Mouse (Mus musculus) CH12.LX (cell line): ENCODE results near the gene Rho. TPM values are rescaled to one million over a fixed set of nuclear protein-coding genes. Genes with fewer than 3 reads are reported as not detected.
A peak's percentile ranks its signal among the peaks of the same experiment; 100 is the strongest.

ENCODE experiments used
- DNase-seq: peaks from one replicate; pipeline ENCODE4 v3.0.0-alpha.2; 2013; ENCODE audit errors: extremely low read depth
- H3K27ac ChIP-seq: 2 replicates; pipeline ENCODE4 v1.5.1; 2012; ENCODE audit warnings: low read depth, mild to moderate bottlenecking, control low read depth, moderate library complexity; ENCODE audit not compliant: insufficient read depth
- H3K27me3 ChIP-seq: replicated peaks from 2 replicates; pipeline ENCODE3; 2012; ENCODE audit warnings: inconsistent platforms
- H3K36me3 ChIP-seq, 2 experiments: replicated peaks in 1 of 2; 2 replicates each; pipeline versions ENCODE3 to v1.6.1; 2012; ENCODE audit warnings: inconsistent platforms in 1 of 2, low read length in 1 of 2, mild to moderate bottlenecking in 1 of 2, mixed read lengths in 1 of 2, moderate library complexity in 1 of 2; ENCODE audit not compliant: control insufficient read depth in 1 of 2, insufficient read depth in 1 of 2
- H3K4me1 ChIP-seq, 2 experiments: 2 replicates each; pipeline ENCODE4 v1.6.1; 2012; ENCODE audit warnings: inconsistent platforms in 1 of 2, moderate library complexity in 1 of 2; ENCODE audit not compliant: insufficient read depth in 2 of 2, control insufficient read depth in 1 of 2
- H3K4me2 ChIP-seq: 2 replicates; pipeline ENCODE4 v1.6.1; 2012; ENCODE audit warnings: low read depth, mild to moderate bottlenecking, control low read depth; ENCODE audit not compliant: poor library complexity, insufficient read depth, severe bottlenecking
- H3K4me3 ChIP-seq, 3 experiments: fragments of 150-350 bp in 1 of 3; sonication (generic) in 1 of 3; replicated peaks in 1 of 3; 2 replicates each; pipeline versions ENCODE3 to v1.5.1; 2011 to 2012; ENCODE audit warnings: low read depth in 2 of 3, low read length in 2 of 3, mild to moderate bottlenecking in 2 of 3, moderate library complexity in 2 of 3, control low read depth in 1 of 3, improper control_type of control experiment in 1 of 3, inconsistent platforms in 1 of 3, mixed read lengths in 1 of 3; ENCODE audit not compliant: poor library complexity in 1 of 3
- H3K79me2 ChIP-seq: replicated peaks from 2 replicates; pipeline ENCODE4 v1.6.1; 2012; ENCODE audit warnings: mild to moderate bottlenecking, moderate library complexity; ENCODE audit not compliant: control insufficient read depth, poor library complexity, insufficient read depth, severe bottlenecking; ENCODE audit errors: extremely low read depth
- H3K9ac ChIP-seq: 2 replicates; pipeline ENCODE4 v1.6.1; 2012; ENCODE audit warnings: low read depth, mild to moderate bottlenecking, control low read depth, moderate library complexity; ENCODE audit not compliant: insufficient read depth
- H3K9me3 ChIP-seq: replicated peaks from 2 replicates; pipeline ENCODE3; 2012; ENCODE audit warnings: low read length, inconsistent platforms, mixed read lengths
- BHLHE40 ChIP-seq: IDR thresholded peaks from 2 replicates; pipeline ENCODE4 v1.6.1; 2011; ENCODE audit warnings: mild to moderate bottlenecking, low read depth, low read length, improper control_type of control experiment
- CHD1 ChIP-seq: IDR thresholded peaks from 2 replicates; pipeline ENCODE4 v1.6.1; 2012; ENCODE audit warnings: low read depth, low read length, improper control_type of control experiment, inconsistent platforms
- E2F4 ChIP-seq: IDR thresholded peaks from 2 replicates; pipeline ENCODE4 v1.6.1; 2011; ENCODE audit warnings: low read depth, low read length, improper control_type of control experiment; ENCODE audit not compliant: insufficient replicate concordance
- ELF1 ChIP-seq: IDR thresholded peaks from 2 replicates; pipeline ENCODE4 v1.6.1; 2014; ENCODE audit warnings: low read depth, mild to moderate bottlenecking, inconsistent platforms, low read length, improper control_type of control experiment
- ETS1 ChIP-seq: conservative IDR thresholded peaks from 2 replicates; pipeline ENCODE4 v1.6.1; 2012; ENCODE audit warnings: low read depth, mild to moderate bottlenecking, inconsistent platforms, low read length, improper control_type of control experiment, moderate library complexity
- GABPA ChIP-seq: IDR thresholded peaks from 2 replicates; pipeline ENCODE4 v1.6.1; 2012; ENCODE audit warnings: low read depth, low read length, improper control_type of control experiment, inconsistent platforms; ENCODE audit not compliant: insufficient replicate concordance
- IRF4 ChIP-seq: IDR thresholded peaks from 2 replicates; pipeline ENCODE4 v1.6.1; 2014; ENCODE audit warnings: low read depth, mild to moderate bottlenecking, inconsistent platforms, low read length, improper control_type of control experiment
- JUN ChIP-seq: IDR thresholded peaks from 2 replicates; pipeline ENCODE4 v1.6.1; 2011; ENCODE audit warnings: low read depth, mild to moderate bottlenecking, low read length, improper control_type of control experiment, moderate library complexity; ENCODE audit not compliant: insufficient read depth
- KAT2A ChIP-seq: IDR thresholded peaks from 2 replicates; pipeline ENCODE4 v1.6.1; 2012; ENCODE audit warnings: low read length, improper control_type of control experiment, inconsistent platforms; ENCODE audit not compliant: insufficient replicate concordance
- MAFK ChIP-seq: IDR thresholded peaks from 2 replicates; pipeline ENCODE4 v1.6.1; 2011; ENCODE audit warnings: low read length, improper control_type of control experiment; ENCODE audit not compliant: insufficient replicate concordance
- MAZ ChIP-seq: IDR thresholded peaks from 2 replicates; pipeline ENCODE4 v1.6.1; 2012; ENCODE audit warnings: low read depth, mild to moderate bottlenecking, inconsistent platforms, low read length, improper control_type of control experiment, moderate library complexity
- MEF2A ChIP-seq: IDR thresholded peaks from 2 replicates; pipeline ENCODE4 v1.6.1; 2014; ENCODE audit warnings: low read depth, mild to moderate bottlenecking, inconsistent platforms, low read length, improper control_type of control experiment, borderline replicate concordance
- MXI1 ChIP-seq: IDR thresholded peaks from 2 replicates; pipeline ENCODE4 v1.6.1; 2011; ENCODE audit warnings: mild to moderate bottlenecking, low read depth, low read length, improper control_type of control experiment
- MYC ChIP-seq: IDR thresholded peaks from 2 replicates; pipeline ENCODE4 v1.6.1; 2011; ENCODE audit warnings: low read depth, mild to moderate bottlenecking, improper control_type of control experiment, low read length
- POLR2A ChIP-seq: IDR thresholded peaks from 2 replicates; pipeline ENCODE4 v1.6.1; 2011; ENCODE audit warnings: low read depth, mild to moderate bottlenecking, improper control_type of control experiment, low read length
- SIN3A ChIP-seq: IDR thresholded peaks from 2 replicates; pipeline ENCODE4 v1.6.1; 2012; ENCODE audit warnings: low read length, improper control_type of control experiment, inconsistent platforms
- TCF12 ChIP-seq: IDR thresholded peaks from 2 replicates; pipeline ENCODE4 v1.6.1; 2014; ENCODE audit warnings: low read depth, mild to moderate bottlenecking, inconsistent platforms, low read length, improper control_type of control experiment
- UBTF ChIP-seq: IDR thresholded peaks from 2 replicates; pipeline ENCODE4 v1.6.1; 2012; ENCODE audit warnings: low read depth, mild to moderate bottlenecking, inconsistent platforms, low read length, improper control_type of control experiment, moderate library complexity
- ZKSCAN1 ChIP-seq: IDR thresholded peaks from 2 replicates; pipeline ENCODE4 v1.6.1; 2012; ENCODE audit warnings: low read depth, inconsistent platforms, low read length, improper control_type of control experiment, borderline replicate concordance
- ZNF384 ChIP-seq: IDR thresholded peaks from 2 replicates; pipeline ENCODE4 v1.6.1; 2012; ENCODE audit warnings: low read depth, low read length, improper control_type of control experiment, inconsistent platforms
- dilution Hi-C: fragments of 300-500 bp; cut with MboI; formaldehyde crosslinking; loops from 2 replicates; pipeline ENCODE4 v1.14.3; 2020; ENCODE audit warnings: low sequenced_read_pairs; ENCODE audit not compliant: extremely low pct_unique_long_range_greater_than_20kb, extremely low pct_ligation_motif_present
- in situ Hi-C: fragments of 300-500 bp; cut with MboI; formaldehyde crosslinking; loops from 3 replicates; pipeline ENCODE4 v1.14.3; 2019; ENCODE audit warnings: low sequenced_read_pairs, low pct_ligation_motif_present, low pct_unique_long_range_greater_than_20kb, mixed read lengths
- polyA plus RNA-seq: library from polyadenylated mRNA; unstranded; fragments of >175 nt; gene quantifications from 2 replicates; pipeline ENCODE4 v1.2.1, GENCODE M21; 2012; ENCODE audit warnings: low read depth; ENCODE audit not compliant: insufficient read length
- total RNA-seq, 2 experiments: library from RNA; depleted of rRNA; stranded (reverse); fragments of 300-350 nt in 1 of 2; fragments of >200 nt in 1 of 2; gene quantifications; 2 replicates each; pipeline ENCODE4 v1.2.3; 2012 to 2014

Gene Rho
- total and polyA plus RNA-seq, 3 experiments = 0.04 TPM; not detected in 1

DNA sequence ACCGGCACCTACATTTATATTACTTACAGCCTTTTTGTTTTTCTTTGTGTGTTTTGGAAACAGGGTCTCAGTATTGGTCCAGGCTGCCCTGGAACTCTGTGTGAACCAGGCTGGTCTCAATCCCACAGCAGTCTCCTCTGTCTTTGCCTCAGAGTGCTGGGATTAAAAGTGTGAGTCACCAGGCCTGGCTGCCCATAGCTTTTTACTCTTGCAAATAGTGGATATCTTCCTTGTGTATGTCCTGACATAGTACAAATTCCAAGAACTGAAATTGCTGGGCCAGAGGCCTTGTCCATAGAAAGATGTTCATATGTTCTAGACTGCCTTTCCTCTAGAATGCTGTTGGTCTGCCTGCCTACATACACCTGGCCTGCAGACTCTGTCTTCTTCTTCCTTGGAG, 35.2 kb upstream of the Rho start:
- Histone ChIP-seq H3K27ac (no peak overlapping the region), H3K4me2 (no peak overlapping the region), H3K27me3 (no peaks in the 10 kb centered on the region), H3K4me3 (no peak overlapping the region), H3K36me3 (peaks cover 10 to 41% of the 10 kb centered on the region in 2 experiments), H3K9me3 (no peaks in the 10 kb centered on the region), H3K9ac (no peak overlapping the region), H3K79me2 (no peaks in the 10 kb centered on the region), H3K4me1 (peaks cover 12 to 39% of the 10 kb centered on the region in 2 experiments)
- TF ChIP-seq MAFK (no peak), JUN (no peak), CHD1 (no peak), MAZ (no peak), KAT2A (no peak), ELF1 (no peak), MYC (no peak), UBTF (no peak), E2F4 (no peak), ZNF384 (no peak)
- DNase-seq = no peak
- in situ Hi-C loops (loop anchor here (5.0 kb wide), 1 partner anchor 44 kb away; the partner anchor contains the start of genes Ift122 and Mbd4), dilution Hi-C loops (no loop called here)

DNA sequence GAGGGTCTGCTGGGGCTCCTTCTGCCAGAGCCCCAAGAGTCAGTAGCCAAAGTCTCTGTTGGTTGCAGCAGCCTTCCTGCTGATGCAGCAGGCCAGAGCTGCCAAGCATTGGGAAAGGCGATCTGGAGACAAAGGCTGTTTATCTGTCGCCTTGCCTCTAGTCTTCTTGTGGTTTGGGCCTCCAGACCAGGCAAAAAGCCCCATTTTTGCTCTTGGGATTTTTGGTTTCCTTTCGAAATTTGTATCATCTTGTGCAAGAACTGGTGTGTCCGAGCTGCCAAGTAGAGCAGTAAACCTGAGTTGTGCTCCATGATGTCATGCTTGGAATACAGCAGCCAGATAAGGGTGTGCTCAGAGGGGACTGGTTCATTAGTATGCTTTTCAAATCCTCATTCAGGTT, 34.4 kb upstream of the Rho start:
- Histone ChIP-seq H3K36me3 (peaks cover 10 to 36% of the 10 kb centered on the region in 2 experiments), H3K9ac (0 out of 2 replicates have a peak overlapping the region, but pooled peaks have one; percentile 41), H3K4me2 (peak overlapping the region; percentile 47), H3K9me3 (no peaks in the 10 kb centered on the region), H3K27me3 (no peaks in the 10 kb centered on the region), H3K27ac (0 out of 2 replicates have a peak overlapping the region, but pooled peaks have one; percentile 38), H3K4me3 (no peak overlapping the region), H3K4me1 (peaks cover 18 to 47% of the 10 kb centered on the region in 2 experiments), H3K79me2 (no peaks in the 10 kb centered on the region)
- dilution Hi-C loops = no loop called here
- in situ Hi-C loops = loop anchor here (5.0 kb wide), 1 partner anchor 45 kb away; the partner anchor contains the start of genes Ift122 and Mbd4
- peak; percentile 58 for DNase-seq
- no peak for TF ChIP-seq POLR2A
- TF ChIP-seq MEF2A = peak; percentile 31; the same call in 1 of the 2 replicates
- TF ChIP-seq MXI1 = 0 out of 2 replicates have a peak, but pooled peaks have one; percentile 26
- peak; percentile 39; the same call in 1 of the 2 replicates for TF ChIP-seq TCF12
- TF ChIP-seq GABPA = no peak
- no peak for TF ChIP-seq ZKSCAN1
- TF ChIP-seq ETS1 = peak; percentile 81
- TF ChIP-seq IRF4 = peak; percentile 25; the same call in 1 of the 2 replicates
- peak; percentile 60 for TF ChIP-seq BHLHE40
- no peak; the same call in 1 of the 2 replicates for TF ChIP-seq SIN3A
